Mouse (Mus musculus): ENCODE data around the gene Txnrd2. TPM values are rescaled to one million over a fixed set of nuclear protein-coding genes. Genes with fewer than 3 reads are reported as not detected.

Gene Txnrd2
- 23.4 and 26.3 TPM in 2 replicates for polyA plus RNA-seq (2012; ENCODE audit: insufficient read depth, insufficient read length, missing spikeins)

DNA sequence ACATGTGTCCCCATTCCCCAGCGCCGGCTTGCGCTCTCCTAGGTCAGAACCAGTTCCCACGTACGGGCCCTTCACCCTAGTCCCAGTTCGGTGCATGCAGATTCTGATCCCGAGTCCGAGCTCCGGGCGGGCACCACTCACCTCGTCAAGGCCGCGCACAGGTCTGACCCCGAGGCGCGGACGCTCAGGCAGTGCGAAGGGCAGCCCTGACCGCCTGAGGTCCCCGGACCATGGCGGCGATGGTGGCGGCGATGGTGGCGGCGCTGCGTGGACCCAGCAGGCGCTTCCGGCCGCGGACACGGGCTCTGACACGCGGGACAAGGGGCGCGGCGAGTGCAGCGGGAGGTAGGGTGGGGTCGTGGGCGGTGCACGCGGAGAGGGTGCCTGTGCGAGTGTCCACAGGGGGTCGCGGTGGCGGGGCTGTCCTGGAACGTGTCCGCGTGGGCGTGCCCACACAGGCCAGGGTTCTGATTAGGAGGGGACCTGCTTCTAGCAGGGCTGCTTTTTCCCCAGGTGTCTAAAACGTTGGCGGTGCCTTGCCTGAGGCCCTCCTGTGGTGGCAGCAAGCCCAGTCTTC, at the start of gene Txnrd2:
Txnrd2 (plus strand) TSS at position 170 of the 577 bp plus-strand sequence.
- peaks cover 30% of the 10 kb centered on the region for H3K4me1 ChIP-seq (ENCODE audit: control insufficient read depth, insufficient read depth, low read length)
- H3K4me3 ChIP-seq (ENCODE audit: insufficient read depth, low read length): peak within 1 kb of the TSS; percentile 73
- peak within 1 kb of the TSS; percentile 40 for H3K27ac ChIP-seq (ENCODE audit: insufficient read depth, low read depth, low read length)
- TF ChIP-seq POLR2A (IDR thresholded peaks at IDR 0.05; ENCODE audit: borderline replicate concordance, low read depth, low read length): no peak
- peak; percentile 30; the same call in 1 of the 2 replicates for TF ChIP-seq CTCF (IDR thresholded peaks at IDR 0.05; ENCODE audit: low read depth, low read length)

DNA sequence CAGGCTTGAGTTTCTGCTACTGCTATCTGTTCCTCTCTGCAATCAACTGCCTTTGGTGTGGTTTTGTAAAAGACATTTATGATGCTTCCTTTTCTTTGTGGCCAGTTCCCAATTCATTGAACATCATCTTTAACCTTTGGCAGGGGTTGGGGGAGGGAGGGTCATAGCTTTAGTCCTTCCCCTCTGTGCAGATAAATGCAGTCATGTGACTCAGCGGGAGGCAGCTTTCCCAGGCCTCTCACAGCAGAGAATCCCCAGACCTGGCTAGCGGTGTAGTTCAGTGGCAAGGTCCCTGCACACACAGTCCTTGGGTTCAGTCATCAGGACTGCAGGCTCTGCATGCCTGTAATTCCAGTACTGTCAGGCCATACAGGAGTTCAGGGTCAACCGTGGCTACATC, 49.0 kb upstream of the Txnrd2 start:
- TF ChIP-seq POLR2A (IDR thresholded peaks at IDR 0.05; ENCODE audit: borderline replicate concordance, low read depth, low read length): no peak
- no peak for TF ChIP-seq CTCF (IDR thresholded peaks at IDR 0.05; ENCODE audit: low read depth, low read length)
- H3K4me1 ChIP-seq (ENCODE audit: control insufficient read depth, insufficient read depth, low read length): peaks cover 6% of the 10 kb centered on the region
- no peak overlapping the region for H3K4me3 ChIP-seq (ENCODE audit: insufficient read depth, low read length)
- no peak overlapping the region for H3K27ac ChIP-seq (ENCODE audit: insufficient read depth, low read depth, low read length)

DNA sequence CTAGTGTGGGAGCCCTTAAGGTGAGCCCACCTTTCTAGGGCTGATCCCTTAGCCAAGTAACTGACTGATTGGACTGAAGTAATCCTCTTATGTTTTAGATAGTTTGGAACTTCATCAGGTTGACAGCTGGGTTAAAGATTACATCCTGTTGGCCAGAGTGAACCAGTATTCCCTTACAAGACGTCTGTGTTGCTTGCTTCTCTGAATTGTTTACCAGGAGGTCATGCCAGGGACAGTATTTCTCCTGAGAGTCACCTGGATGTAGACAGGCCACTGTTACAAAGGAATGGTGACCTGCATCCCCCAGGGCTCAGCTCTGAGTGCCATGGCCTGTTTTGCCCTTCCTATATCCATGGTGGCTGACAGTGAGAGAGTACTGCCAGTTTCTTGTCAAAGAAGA, 47.7 kb upstream of the Txnrd2 start:
- TF ChIP-seq POLR2A (IDR thresholded peaks at IDR 0.05; ENCODE audit: borderline replicate concordance, low read depth, low read length) (no peak), CTCF (IDR thresholded peaks at IDR 0.05; ENCODE audit: low read depth, low read length) (no peak)
- Histone ChIP-seq H3K27ac (ENCODE audit: insufficient read depth, low read depth, low read length) (no peak overlapping the region), H3K4me3 (ENCODE audit: insufficient read depth, low read length) (no peak overlapping the region), H3K4me1 (ENCODE audit: control insufficient read depth, insufficient read depth, low read length) (peaks cover 6% of the 10 kb centered on the region)

- Histone ChIP-seq H3K27ac (ENCODE audit: insufficient read depth, low read depth, low read length) (no peak overlapping the region), H3K4me3 (ENCODE audit: insufficient read depth, low read length) (no peak overlapping the region), H3K4me1 (ENCODE audit: control insufficient read depth, insufficient read depth, low read length) (peaks cover 6% of the 10 kb centered on the region)
- TF ChIP-seq CTCF (IDR thresholded peaks at IDR 0.05; ENCODE audit: low read depth, low read length) (no peak), POLR2A (IDR thresholded peaks at IDR 0.05; ENCODE audit: borderline replicate concordance, low read depth, low read length) (no peak)
Measured at GRCm38 (mm10) chr16:18379338-18380001, 46.7 kb upstream of the Txnrd2 start.

- TF ChIP-seq CTCF (IDR thresholded peaks at IDR 0.05; ENCODE audit: low read depth, low read length) (no peak), POLR2A (IDR thresholded peaks at IDR 0.05; ENCODE audit: borderline replicate concordance, low read depth, low read length) (no peak)
- H3K4me1 ChIP-seq (ENCODE audit: control insufficient read depth, insufficient read depth, low read length): peaks cover 6% of the 10 kb centered on the region
- no peak overlapping the region for H3K27ac ChIP-seq (ENCODE audit: insufficient read depth, low read depth, low read length)
- H3K4me3 ChIP-seq (ENCODE audit: insufficient read depth, low read length): no peak overlapping the region
Measured at GRCm38 (mm10) chr16:18380495-18381063, 45.6 kb upstream of the Txnrd2 start.

DNA sequence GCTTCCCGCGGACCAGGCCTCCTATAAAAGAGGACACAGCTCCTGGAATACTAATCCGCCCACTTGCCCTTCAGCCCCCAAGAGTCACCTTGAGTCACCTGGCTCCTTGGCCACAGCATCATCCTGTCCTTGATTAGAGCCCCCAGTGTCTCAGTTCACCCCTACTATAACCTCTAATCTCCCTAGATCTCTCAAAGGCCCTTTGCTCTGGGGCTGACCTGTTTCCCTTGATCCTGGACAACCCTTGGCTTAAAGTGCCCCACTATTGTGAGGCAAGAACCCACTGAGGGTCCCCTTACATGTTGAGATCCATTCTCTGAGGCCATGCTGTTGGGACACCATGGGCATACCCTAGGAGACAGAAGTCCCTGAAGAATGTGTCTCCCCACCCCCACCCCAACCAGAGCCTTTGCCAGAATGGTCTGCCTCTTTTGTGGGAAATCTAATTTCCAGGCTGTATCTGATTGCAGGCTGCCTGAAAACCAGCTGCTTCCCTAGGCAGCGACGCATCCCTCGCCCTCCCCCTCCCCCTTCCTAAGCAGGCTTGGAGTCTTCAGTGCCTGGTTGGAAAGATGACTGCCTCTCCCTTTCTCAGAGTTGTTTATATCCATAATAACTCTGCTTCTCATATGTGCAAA, 44.4 kb upstream of the Txnrd2 start:
- Histone ChIP-seq H3K4me3 (ENCODE audit: insufficient read depth, low read length) (no peak overlapping the region), H3K4me1 (ENCODE audit: control insufficient read depth, insufficient read depth, low read length) (peaks cover 6% of the 10 kb centered on the region), H3K27ac (ENCODE audit: insufficient read depth, low read depth, low read length) (no peak overlapping the region)
- no peak for TF ChIP-seq POLR2A (IDR thresholded peaks at IDR 0.05; ENCODE audit: borderline replicate concordance, low read depth, low read length)
- no peak for TF ChIP-seq CTCF (IDR thresholded peaks at IDR 0.05; ENCODE audit: low read depth, low read length)

DNA sequence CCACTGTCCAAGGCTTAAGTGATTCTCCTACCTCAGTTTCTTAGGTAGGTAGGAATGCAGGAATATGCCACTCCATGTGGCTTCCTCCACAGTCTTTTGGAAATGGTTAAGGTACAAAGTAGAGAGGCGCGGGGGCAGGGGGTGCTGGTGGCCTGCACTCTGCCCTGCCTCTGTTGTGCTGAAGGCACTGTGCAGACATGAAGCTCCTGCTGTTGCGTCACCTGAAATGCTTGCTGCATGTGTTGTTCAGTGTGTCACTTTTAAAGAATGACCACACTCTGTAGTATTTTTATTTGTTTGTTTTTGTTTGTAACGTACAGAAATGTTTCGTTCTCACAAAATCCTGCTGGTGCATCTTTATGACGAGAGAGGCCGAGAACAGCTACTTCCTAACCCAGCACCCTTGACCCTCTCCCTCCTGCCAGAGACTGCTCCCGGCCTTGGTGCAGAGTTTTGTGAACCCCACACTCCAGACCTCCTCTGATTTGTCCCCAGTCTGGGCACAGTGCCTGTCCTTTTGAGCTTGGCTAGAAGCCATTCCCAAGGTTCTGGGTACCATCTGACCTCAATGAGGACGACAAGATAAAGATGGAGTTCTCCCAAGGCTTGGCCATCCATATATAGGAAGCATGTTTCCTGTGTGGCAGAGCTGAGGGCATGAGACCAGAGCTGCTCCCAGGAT, 43.0 kb upstream of the Txnrd2 start:
- Histone ChIP-seq H3K27ac (ENCODE audit: insufficient read depth, low read depth, low read length) (no peak overlapping the region), H3K4me3 (ENCODE audit: insufficient read depth, low read length) (no peak overlapping the region), H3K4me1 (ENCODE audit: control insufficient read depth, insufficient read depth, low read length) (no peaks in the 10 kb centered on the region)
- TF ChIP-seq POLR2A (IDR thresholded peaks at IDR 0.05; ENCODE audit: borderline replicate concordance, low read depth, low read length) (no peak), CTCF (IDR thresholded peaks at IDR 0.05; ENCODE audit: low read depth, low read length) (no peak)

GRCm38 (mm10) chr16:18383756-18384155, 42.4 kb upstream of the Txnrd2 start:
- H3K27ac ChIP-seq (ENCODE audit: insufficient read depth, low read depth, low read length): no peak overlapping the region
- TF ChIP-seq POLR2A (IDR thresholded peaks at IDR 0.05; ENCODE audit: borderline replicate concordance, low read depth, low read length) (no peak), CTCF (IDR thresholded peaks at IDR 0.05; ENCODE audit: low read depth, low read length) (no peak)
- H3K4me1 ChIP-seq (ENCODE audit: control insufficient read depth, insufficient read depth, low read length): no peaks in the 10 kb centered on the region
- no peak overlapping the region for H3K4me3 ChIP-seq (ENCODE audit: insufficient read depth, low read length)

DNA sequence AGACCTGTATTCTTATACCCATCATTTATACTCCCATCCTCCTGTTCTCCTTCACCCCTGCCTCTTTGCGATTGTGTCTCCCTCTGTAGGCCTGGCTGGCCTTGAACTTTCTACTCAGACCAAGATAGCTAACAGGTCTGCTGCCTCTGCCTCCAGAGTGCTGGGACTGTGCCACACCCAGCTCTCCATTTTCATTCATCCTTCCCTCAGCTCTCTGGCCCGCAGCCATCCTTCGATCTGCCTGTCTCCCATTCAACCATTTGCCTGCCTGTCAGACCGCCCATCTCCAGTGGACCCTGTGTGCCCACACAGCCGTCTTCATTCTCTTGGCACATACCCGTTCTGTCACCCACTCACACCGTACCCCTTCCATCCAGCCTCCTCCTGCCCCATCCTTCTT, 42.0 kb upstream of the Txnrd2 start:
- Histone ChIP-seq H3K27ac (ENCODE audit: insufficient read depth, low read depth, low read length) (no peak overlapping the region), H3K4me1 (ENCODE audit: control insufficient read depth, insufficient read depth, low read length) (no peaks in the 10 kb centered on the region), H3K4me3 (ENCODE audit: insufficient read depth, low read length) (no peak overlapping the region)
- TF ChIP-seq POLR2A (IDR thresholded peaks at IDR 0.05; ENCODE audit: borderline replicate concordance, low read depth, low read length): no peak
- no peak for TF ChIP-seq CTCF (IDR thresholded peaks at IDR 0.05; ENCODE audit: low read depth, low read length)
